Mouse (Mus musculus): ENCODE measurements around the gene Spata20.

GRCm38 (mm10) chr11:94481963-94482362 lies 4.0 kb downstream of the Spata20 start:
- TF ChIP-seq GATA1 (IDR thresholded peaks at IDR 0.05; ENCODE audit: borderline replicate concordance, low read length) (no peak), FLI1 (IDR thresholded peaks at IDR 0.05; ENCODE audit: low read length) (no peak)

Measured in megakaryocyte, embryonic 14.5 days (primary cell).